Mouse (Mus musculus): ENCODE results near the gene Hipk4. TPM values are rescaled to one million over a fixed set of nuclear protein-coding genes. Genes with fewer than 3 reads are reported as not detected.

Gene Hipk4
- total and polyA plus RNA-seq, 3 experiments = 0.09 to 0.16 TPM; not detected in 1

- H3K9ac ChIP-seq (ENCODE audit: insufficient read depth, low read depth) = no peak overlapping the region
- dilution Hi-C loops (cut with MboI; ENCODE audit: extremely low pct_ligation_motif_present, extremely low pct_unique_long_range_greater_than_20kb, low sequenced_read_pairs) (no loop called here), in situ Hi-C loops (cut with MboI; ENCODE audit: low pct_ligation_motif_present, low pct_unique_long_range_greater_than_20kb, low sequenced_read_pairs) (no loop called here)
- TF ChIP-seq CTCF (conservative IDR thresholded peaks at IDR 0.05 in 1 of 2, IDR thresholded peaks at IDR 0.05 in 1 of 2; ENCODE audit: low read depth in 2 of 2, low read length in 2 of 2) (no peak), TCF12 (IDR thresholded peaks at IDR 0.05; ENCODE audit: low read depth, low read length) (0 out of 2 replicates have a peak, but pooled peaks have one; percentile 12), ETS1 (conservative IDR thresholded peaks at IDR 0.05; ENCODE audit: low read depth, low read length) (peak; percentile 31; the same call in 1 of the 2 replicates)
- no peak overlapping the region for H3K27ac ChIP-seq (ENCODE audit: insufficient read depth, low read depth)
- H3K9me3 ChIP-seq (replicated peaks; ENCODE audit: low read length) = no peaks in the 10 kb centered on the region
- peaks cover 0 to 13% of the 10 kb centered on the region in 2 experiments; a peak in 2 of 4 replicates for H3K4me1 ChIP-seq (ENCODE audit: control insufficient read depth in 1 of 2, insufficient read depth in 2 of 2)
- DNase-seq (ENCODE audit: extremely low read depth) = peak; percentile 36
- no peaks in the 10 kb centered on the region for H3K27me3 ChIP-seq (replicated peaks)
- H3K36me3 ChIP-seq (replicated peaks in 1 of 2; ENCODE audit: control insufficient read depth in 1 of 2, insufficient read depth in 1 of 2, low read length in 1 of 2) = peaks cover 50 to 80% of the 10 kb centered on the region in 2 experiments
- no peaks in the 10 kb centered on the region for H3K79me2 ChIP-seq (replicated peaks; ENCODE audit: control insufficient read depth, extremely low read depth, insufficient read depth, poor library complexity, severe bottlenecking)
- no peak overlapping the region for H3K4me3 ChIP-seq (replicated peaks in 1 of 3; ENCODE audit: low read depth in 2 of 3, low read length in 2 of 3, poor library complexity in 1 of 3)
- H3K4me2 ChIP-seq (ENCODE audit: insufficient read depth, low read depth, poor library complexity, severe bottlenecking) = no peak overlapping the region
These were observed 46.6 kb downstream of the Hipk4 start for GRCm38 (mm10) chr7:27569580-27570224.

GRCm38 (mm10) chr7:27572133-27572532, 49.1 kb downstream of the Hipk4 start:
- H3K27ac ChIP-seq (ENCODE audit: insufficient read depth, low read depth) = no peak overlapping the region
- H3K36me3 ChIP-seq (replicated peaks in 1 of 2; ENCODE audit: control insufficient read depth in 1 of 2, insufficient read depth in 1 of 2, low read length in 1 of 2) = peaks cover 58 to 87% of the 10 kb centered on the region in 2 experiments
- H3K4me3 ChIP-seq (replicated peaks in 1 of 3; ENCODE audit: low read depth in 2 of 3, low read length in 2 of 3, poor library complexity in 1 of 3) = no peak overlapping the region
- no peak for DNase-seq (ENCODE audit: extremely low read depth)
- H3K4me2 ChIP-seq (ENCODE audit: insufficient read depth, low read depth, poor library complexity, severe bottlenecking) = no peak overlapping the region
- no peaks in the 10 kb centered on the region for H3K27me3 ChIP-seq (replicated peaks)
- H3K4me1 ChIP-seq (ENCODE audit: control insufficient read depth in 1 of 2, insufficient read depth in 2 of 2) = peaks cover 0 to 17% of the 10 kb centered on the region in 2 experiments; a peak in 2 of 4 replicates
- no peak overlapping the region for H3K9ac ChIP-seq (ENCODE audit: insufficient read depth, low read depth)
- H3K9me3 ChIP-seq (replicated peaks; ENCODE audit: low read length) = no peaks in the 10 kb centered on the region
- in situ Hi-C loops (cut with MboI; ENCODE audit: low pct_ligation_motif_present, low pct_unique_long_range_greater_than_20kb, low sequenced_read_pairs) = no loop called here
- H3K79me2 ChIP-seq (replicated peaks; ENCODE audit: control insufficient read depth, extremely low read depth, insufficient read depth, poor library complexity, severe bottlenecking) = no peaks in the 10 kb centered on the region
- dilution Hi-C loops (cut with MboI; ENCODE audit: extremely low pct_ligation_motif_present, extremely low pct_unique_long_range_greater_than_20kb, low sequenced_read_pairs) = no loop called here
- no peak for TF ChIP-seq EP300 (IDR thresholded peaks at IDR 0.05; ENCODE audit: low read length)
- TF ChIP-seq TBP (conservative IDR thresholded peaks at IDR 0.05; ENCODE audit: low read depth, low read length) = no peak
- TF ChIP-seq UBTF (IDR thresholded peaks at IDR 0.05; ENCODE audit: low read depth, low read length) = no peak
- TF ChIP-seq SMC3 (IDR thresholded peaks at IDR 0.05; ENCODE audit: low read depth, low read length) = no peak
- TF ChIP-seq ZC3H11A (IDR thresholded peaks at IDR 0.05; ENCODE audit: low read depth, low read length) = no peak
- no peak for TF ChIP-seq E2F4 (IDR thresholded peaks at IDR 0.05; ENCODE audit: insufficient replicate concordance, low read depth, low read length)
- no peak for TF ChIP-seq MEF2A (IDR thresholded peaks at IDR 0.05; ENCODE audit: borderline replicate concordance, low read depth, low read length)
- no peak for TF ChIP-seq HCFC1 (IDR thresholded peaks at IDR 0.05; ENCODE audit: low read depth, low read length)
- no peak for TF ChIP-seq MAFK (IDR thresholded peaks at IDR 0.05; ENCODE audit: insufficient replicate concordance, low read length)
- TF ChIP-seq POLR2AphosphoS2 (IDR thresholded peaks at IDR 0.05; ENCODE audit: low read depth, low read length) = no peak
- no peak for TF ChIP-seq NELFE (IDR thresholded peaks at IDR 0.05; ENCODE audit: low read depth, low read length)
- no peak for TF ChIP-seq MXI1 (IDR thresholded peaks at IDR 0.05; ENCODE audit: low read depth, low read length)
- no peak for TF ChIP-seq IRF4 (IDR thresholded peaks at IDR 0.05; ENCODE audit: low read depth, low read length)
- no peak for TF ChIP-seq USF2 (conservative IDR thresholded peaks at IDR 0.05; ENCODE audit: low read depth, low read length)
- no peak for TF ChIP-seq JUN (IDR thresholded peaks at IDR 0.05; ENCODE audit: insufficient read depth, low read depth, low read length)
